Mouse (Mus musculus): ENCODE measurements around the gene Srp72.
A peak's percentile ranks its signal among the peaks of the same experiment; 100 is the strongest.

Gene Srp72

DNA sequence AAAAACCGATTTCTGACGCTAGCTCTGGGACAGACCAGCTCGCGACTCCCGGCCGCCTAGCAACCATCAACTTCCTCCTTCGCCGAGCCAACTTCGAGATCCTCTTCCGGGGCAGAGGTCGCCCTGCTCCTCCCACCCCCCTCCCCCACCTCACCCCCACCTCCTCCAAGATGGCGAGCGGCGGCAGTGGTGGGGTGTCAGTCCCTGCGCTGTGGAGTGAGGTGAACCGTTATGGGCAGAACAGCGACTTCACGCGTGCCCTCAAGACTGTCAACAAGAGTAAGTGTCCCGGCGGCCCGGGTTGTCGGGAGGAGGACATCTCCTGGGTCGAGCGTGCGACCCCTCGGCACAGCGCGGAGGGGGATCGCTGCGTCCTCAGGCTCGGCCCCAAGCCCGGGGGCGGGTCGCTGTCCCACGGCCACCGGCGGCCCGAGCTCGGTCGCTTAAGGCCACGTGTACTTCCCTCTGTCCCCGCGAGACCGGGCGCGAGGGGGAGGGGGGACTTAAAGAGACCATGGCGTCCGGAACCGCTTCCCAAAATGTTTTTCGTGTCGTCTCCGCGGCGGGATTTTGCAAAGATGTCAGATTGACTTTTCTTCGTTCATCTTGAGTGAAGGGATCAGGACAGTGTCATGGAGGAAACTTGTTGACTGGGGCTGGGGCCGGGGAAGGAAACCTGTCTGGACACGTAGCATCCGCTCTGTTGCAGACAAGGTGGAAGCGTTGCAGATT is at the start of gene Srp72:
Gene Srp72, plus strand, starts transcription at position 130 of the 732 bp plus-strand sequence.
- DNase-seq (ENCODE audit: low spot score in 2 of 2): peak; percentile 68 to 72

GRCm38 (mm10) chr5:76928124-76928832 is 46.2 kb upstream of the Srp72 start:
- DNase-seq (ENCODE audit: low spot score in 2 of 2): no peak

- DNase-seq (ENCODE audit: low spot score in 2 of 2): no peak
These were observed 45.2 kb upstream of the Srp72 start for GRCm38 (mm10) chr5:76929180-76929877.

GRCm38 (mm10) chr5:76939717-76940116 is 34.8 kb upstream of the Srp72 start:
- DNase-seq (ENCODE audit: low spot score in 2 of 2): no peak

- DNase-seq (ENCODE audit: low spot score in 2 of 2): no peak
These were observed 32.5 kb upstream of the Srp72 start for GRCm38 (mm10) chr5:76941975-76942374.

DNA sequence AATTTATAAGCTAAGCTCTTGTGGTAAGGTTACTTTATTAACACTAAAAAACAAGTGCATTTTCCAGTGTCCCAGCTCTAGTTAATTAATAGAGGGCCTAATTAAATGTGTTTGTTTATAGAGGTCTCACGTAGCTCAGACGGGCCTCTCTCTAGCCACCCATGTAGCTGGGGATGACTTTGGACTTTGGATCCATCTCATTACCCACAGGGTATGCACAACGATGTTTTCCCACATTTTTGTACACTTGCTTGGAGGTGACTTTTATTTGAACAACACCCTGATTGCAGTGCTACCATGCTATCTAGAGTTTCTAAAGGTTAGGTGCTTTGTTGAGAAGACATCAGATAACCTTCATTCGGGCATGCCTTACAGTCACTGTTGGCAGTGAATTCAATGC is 32.0 kb upstream of the Srp72 start:
- no peak for DNase-seq (ENCODE audit: low spot score in 2 of 2)

- DNase-seq (ENCODE audit: low spot score in 2 of 2): no peak
These were observed 29.4 kb upstream of the Srp72 start for GRCm38 (mm10) chr5:76944965-76945677.

- DNase-seq (ENCODE audit: low spot score in 2 of 2): no peak
These were observed 28.8 kb upstream of the Srp72 start for GRCm38 (mm10) chr5:76945678-76946033.

DNA sequence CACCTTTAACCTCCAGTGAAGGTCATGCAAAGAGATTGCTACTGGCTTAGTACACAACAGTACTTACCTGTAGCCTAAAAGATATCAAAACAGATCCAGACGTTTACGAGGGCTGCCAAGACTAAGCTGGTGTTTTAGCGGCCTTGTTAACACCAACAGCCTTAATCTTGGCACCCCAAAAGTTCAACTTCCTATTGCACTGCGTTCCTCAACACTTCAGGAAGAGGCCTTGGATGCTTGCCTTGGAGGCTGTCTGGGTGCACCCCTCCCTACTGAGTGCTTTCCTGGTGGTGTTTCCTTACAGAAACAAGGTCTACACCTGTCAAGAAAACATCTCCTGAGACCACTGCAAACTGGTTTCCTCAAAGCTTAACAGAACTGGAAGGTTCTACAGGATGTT is 27.3 kb upstream of the Srp72 start:
- no peak for DNase-seq (ENCODE audit: low spot score in 2 of 2)

DNA sequence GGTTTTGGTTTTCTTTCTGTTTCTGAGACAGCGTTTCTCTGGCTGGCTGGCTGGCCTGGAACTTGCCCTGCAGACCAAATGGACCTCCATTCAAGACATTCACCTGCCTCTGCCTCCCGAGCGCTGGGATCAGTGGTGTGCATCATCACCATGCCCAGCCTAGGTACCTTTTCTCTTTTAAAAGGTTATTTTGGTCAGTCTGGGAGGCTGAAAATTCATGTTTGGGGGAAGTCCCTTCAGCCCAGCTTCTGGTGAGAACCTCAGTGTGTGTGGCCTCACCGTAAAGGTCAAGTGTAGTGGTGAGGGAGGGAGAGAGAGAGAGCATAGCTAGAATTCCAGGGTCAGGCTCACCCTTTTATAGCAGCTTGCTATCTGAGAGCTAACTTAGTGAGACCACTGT is 26.7 kb upstream of the Srp72 start:
- DNase-seq (ENCODE audit: low spot score in 2 of 2): no peak

- DNase-seq (ENCODE audit: low spot score in 2 of 2): no peak
These were observed 24.0 kb upstream of the Srp72 start for GRCm38 (mm10) chr5:76950343-76951105.

DNA sequence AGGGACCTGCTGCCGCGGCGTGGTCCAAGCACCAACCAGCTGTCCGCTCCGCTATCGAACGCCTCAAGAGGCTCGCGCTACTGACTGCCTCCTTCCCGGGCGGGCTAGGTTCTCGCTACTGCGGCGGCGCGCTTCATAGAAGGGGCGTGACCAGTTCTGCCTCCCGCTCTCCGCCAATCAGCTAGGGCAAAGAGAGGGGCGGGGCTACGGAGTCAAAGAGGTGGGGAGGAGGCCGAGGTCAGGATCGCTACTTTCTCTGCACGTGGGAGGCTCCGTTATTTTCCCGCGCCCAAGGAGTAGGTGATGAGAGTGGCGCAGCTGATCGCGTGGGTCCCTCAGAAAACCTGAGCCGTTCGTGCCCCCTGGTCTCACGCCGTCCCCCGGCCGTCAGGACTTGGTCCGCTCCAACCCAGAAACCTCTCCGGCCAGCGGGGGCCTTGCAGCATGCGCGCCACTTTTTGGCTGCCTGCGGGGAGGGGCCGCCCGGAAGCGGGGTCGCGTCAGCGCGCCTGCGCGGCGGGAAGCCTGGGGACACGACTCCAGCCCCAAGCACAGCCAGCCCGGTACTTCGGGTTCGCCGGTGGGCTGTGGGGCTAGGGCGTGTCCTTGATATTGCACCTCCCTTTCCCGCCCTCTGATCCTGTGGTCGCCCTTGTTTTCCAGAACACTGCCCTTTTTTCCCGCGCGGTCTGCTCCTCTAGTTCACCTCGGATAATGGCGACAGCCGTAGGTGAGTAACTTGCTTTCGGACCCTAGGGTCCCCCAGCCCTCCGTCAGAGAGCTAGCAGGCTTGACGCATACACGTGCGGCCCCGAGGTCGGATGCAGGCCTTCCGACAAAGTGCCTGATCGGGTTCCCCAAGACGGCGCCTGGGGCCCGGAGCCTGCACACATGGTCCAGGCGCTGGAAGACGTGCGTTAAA is 23.1 kb upstream of the Srp72 start, which contains the start of the genes Paics and Ppat:
Gene Paics, plus strand, starts transcription at position 202 of the 922 bp plus-strand sequence.
Gene Ppat, minus strand, starts transcription at position 473 of the 922 bp plus-strand sequence.
- DNase-seq (ENCODE audit: low spot score in 2 of 2): peak; percentile 95

- no peak for DNase-seq (ENCODE audit: low spot score in 2 of 2)
These were observed 22.1 kb upstream of the Srp72 start for GRCm38 (mm10) chr5:76952112-76953040.

DNA sequence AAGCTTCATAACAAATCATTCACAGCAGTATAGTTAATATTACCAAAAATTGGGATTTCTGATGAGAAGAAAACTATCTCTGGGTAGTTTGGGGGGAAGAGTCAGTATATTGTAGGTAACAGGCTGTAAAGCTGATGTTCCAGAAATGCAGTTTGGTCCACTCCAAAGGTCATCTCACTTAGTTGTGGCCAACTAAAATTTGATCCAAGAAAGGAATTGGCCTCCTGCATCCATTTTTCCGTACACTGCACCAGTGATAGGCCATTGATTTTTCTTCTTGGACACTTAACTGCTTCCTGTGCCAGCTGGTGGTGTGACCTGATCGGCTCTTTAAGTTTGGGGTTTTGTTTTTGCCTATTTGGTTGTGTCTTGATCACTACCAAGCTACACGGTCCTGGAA is 20.7 kb upstream of the Srp72 start:
- no peak for DNase-seq (ENCODE audit: low spot score in 2 of 2)

DNA sequence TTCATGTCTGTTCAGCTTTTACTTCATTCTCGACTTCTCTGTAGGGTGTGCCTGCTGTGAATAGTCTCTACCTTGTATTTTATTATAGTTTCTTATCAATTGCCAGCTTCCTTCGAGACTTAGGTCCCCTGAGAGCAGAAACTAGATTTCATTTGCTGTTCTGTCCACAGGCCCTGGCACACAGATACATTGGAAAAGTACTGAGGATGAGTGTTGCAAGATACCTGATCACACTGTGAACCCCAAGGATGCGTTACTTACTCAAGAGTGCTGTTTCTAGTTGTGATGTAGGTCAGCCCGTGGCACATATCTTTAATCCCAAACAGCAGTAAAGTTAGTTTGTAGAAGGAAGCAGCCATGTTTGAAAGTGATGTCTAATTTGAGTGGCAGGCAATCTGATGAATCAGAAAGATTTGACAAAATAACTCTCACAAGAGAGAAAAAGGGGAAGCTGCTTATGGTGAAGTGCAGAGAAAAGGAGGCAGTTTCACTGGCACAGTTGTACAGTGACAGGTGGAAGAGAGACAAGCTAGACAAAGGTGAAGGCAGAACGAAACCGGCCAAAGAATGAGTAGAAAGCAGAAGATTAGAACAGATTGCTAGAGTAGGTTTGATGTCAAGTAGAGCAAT is 20.1 kb upstream of the Srp72 start:
- no peak for DNase-seq (ENCODE audit: low spot score in 2 of 2)

DNA sequence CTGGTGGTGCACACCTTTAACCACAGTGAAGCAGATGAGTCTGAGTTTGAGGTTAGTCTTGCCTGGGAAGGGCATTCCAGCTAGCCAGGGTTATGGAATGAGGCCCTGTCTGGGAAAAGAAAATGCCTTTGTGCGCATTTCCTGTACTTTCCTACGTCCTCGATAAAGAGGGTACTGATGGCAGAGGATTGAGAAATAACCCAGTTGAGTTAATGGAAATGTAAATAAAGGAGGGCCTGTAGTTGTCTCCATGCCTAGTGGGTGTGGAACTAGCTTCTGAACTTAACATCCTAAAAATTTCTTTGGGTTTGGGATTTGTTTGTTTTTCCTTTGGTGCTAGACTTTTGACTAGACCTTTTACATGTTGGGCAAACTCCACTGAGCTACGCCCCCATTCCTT is 19.0 kb upstream of the Srp72 start:
- DNase-seq (ENCODE audit: low spot score in 2 of 2): no peak

- DNase-seq (ENCODE audit: low spot score in 2 of 2): no peak
These were observed 16.5 kb upstream of the Srp72 start for GRCm38 (mm10) chr5:76957954-76958353.

GRCm38 (mm10) chr5:76959587-76959986 is 14.9 kb upstream of the Srp72 start:
- DNase-seq (ENCODE audit: low spot score in 2 of 2): no peak

DNA sequence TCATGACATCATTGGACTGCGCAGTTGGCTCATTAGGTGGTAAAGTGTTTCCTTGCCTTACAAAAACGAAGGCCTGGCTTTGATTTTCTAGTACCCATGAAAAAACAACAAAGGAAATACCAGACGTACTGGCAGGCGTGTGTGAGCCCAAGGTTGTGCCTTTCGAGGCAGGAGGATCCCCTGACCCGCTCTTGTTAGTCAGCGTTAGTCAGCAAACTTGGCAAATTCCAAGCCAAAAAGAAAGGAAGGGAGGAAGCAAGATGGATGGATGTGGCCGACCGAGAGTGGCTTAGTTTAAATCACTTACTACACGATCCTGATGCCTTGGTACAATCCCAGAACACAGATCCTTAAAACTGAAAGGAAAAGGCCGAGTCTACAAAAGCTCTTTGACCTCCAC is 11.9 kb upstream of the Srp72 start:
- no peak for DNase-seq (ENCODE audit: low spot score in 2 of 2)
